Comparison of ENCODE assay signal across 19 mouse cellular contexts in the genomic region with DNA sequence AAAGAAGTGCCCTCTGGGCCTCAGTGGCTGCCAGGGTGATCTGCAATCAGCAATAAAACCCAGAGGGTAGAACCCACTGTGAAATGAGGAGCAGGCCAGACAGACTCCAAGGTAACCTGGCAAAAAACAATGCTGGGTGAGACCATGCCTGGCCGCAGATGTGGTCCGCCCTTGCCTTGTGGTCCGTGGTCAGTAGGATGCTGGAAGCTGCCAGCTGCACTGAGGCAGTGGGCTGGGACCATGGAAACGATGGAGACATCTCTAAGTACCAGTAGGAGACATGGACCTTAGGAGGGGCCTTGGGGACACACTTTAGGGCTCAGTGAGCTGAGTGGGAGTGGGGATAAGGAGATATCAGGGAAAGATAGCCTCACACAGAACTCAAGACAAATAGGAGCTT.
A peak's percentile ranks its signal among the peaks of the same experiment; 100 is the strongest.
DNase-seq lines count a peak whose midpoint lies in the region; ATAC-seq and TF ChIP-seq lines count a peak whose summit lies in the region.
"Had no signal": no experiment of that assay in that cellular context is flagged by ENCODE, and none has a peak within 500 bp of the region (broad histone marks: within the 10 kb centered on the region; RNA-seq: fewer than 3 reads in every experiment).

No protein-coding gene starts in this region.

- no peak overlapping the region for H3K4me3 ChIP-seq in heart, adult 2 months
- no peak overlapping the region for H3K4me3 ChIP-seq in kidney, embryonic 16.5 days (ENCODE audit: low read length)
- H3K4me3 ChIP-seq in kidney, adult 2 months (ENCODE audit: insufficient read depth, low read depth, low read length) = no peak overlapping the region
- peak overlapping the region; percentile 52 for H3K4me3 ChIP-seq in liver, embryonic 16.5 days (ENCODE audit: low read depth, low read length)
- H3K4me3 ChIP-seq in left cerebral cortex, adult 2 months = no peak overlapping the region
- H3K4me3 ChIP-seq: embryonic facial prominence, embryonic 13.5 days; hindbrain, embryonic 13.5 days; midbrain, embryonic 13.5 days; neural tube, embryonic 12.5 days had no signal

- no peak overlapping the region for H3K9ac ChIP-seq in heart, adult 2 months (ENCODE audit: low read depth, low read length)
- no peak overlapping the region for H3K9ac ChIP-seq in kidney, embryonic 16.5 days (replicated peaks; ENCODE audit: low read length)
- peak overlapping the region; percentile 61 for H3K9ac ChIP-seq in liver, embryonic 16.5 days (ENCODE audit: low read depth, low read length)
- H3K9ac ChIP-seq: embryonic facial prominence, embryonic 13.5 days; hindbrain, embryonic 13.5 days; midbrain, embryonic 13.5 days; neural tube, embryonic 12.5 days had no signal

- no peaks in the 10 kb centered on the region for H3K27me3 ChIP-seq in heart, adult 2 months (ENCODE audit: control insufficient read depth, insufficient read depth, low read length)
- no peaks in the 10 kb centered on the region for H3K27me3 ChIP-seq in kidney, embryonic 16.5 days (ENCODE audit: insufficient read depth, low read length)
- H3K27me3 ChIP-seq in kidney, adult 2 months (replicated peaks; ENCODE audit: control insufficient read depth, insufficient read depth, low read length) = no peaks in the 10 kb centered on the region
- H3K27me3 ChIP-seq in liver, embryonic 16.5 days (ENCODE audit: control insufficient read depth, insufficient read depth, low read depth, low read length) = no peaks in the 10 kb centered on the region
- H3K27me3 ChIP-seq: embryonic facial prominence, embryonic 13.5 days; hindbrain, embryonic 13.5 days; midbrain, embryonic 13.5 days; neural tube, embryonic 12.5 days had no signal

- no peak overlapping the region for H3K27ac ChIP-seq in heart, adult 2 months
- H3K27ac ChIP-seq in kidney, embryonic 16.5 days (ENCODE audit: low read length) = 0 out of 2 replicates have a peak overlapping the region, but pooled peaks have one; percentile 13
- no peak overlapping the region for H3K27ac ChIP-seq in kidney, adult 2 months (ENCODE audit: insufficient read depth, low read depth, low read length)
- H3K27ac ChIP-seq in liver, embryonic 16.5 days (ENCODE audit: low read length) = peak overlapping the region; percentile 69
- no peak overlapping the region for H3K27ac ChIP-seq in left cerebral cortex, adult 2 months
- H3K27ac ChIP-seq: embryonic facial prominence, embryonic 13.5 days; hindbrain, embryonic 13.5 days; midbrain, embryonic 13.5 days; neural tube, embryonic 12.5 days had no signal

- H3K79me2 ChIP-seq in heart, adult 2 months (replicated peaks; ENCODE audit: control insufficient read depth, insufficient read depth, low read length) = no peaks in the 10 kb centered on the region

- TF ChIP-seq POLR2A in heart, adult 2 months (IDR thresholded peaks at IDR 0.05; ENCODE audit: insufficient read depth, low read depth, low read length) = no peak
- TF ChIP-seq POLR2A in kidney, adult 2 months (IDR thresholded peaks at IDR 0.05; ENCODE audit: low read depth, low read length) = no peak

- 85% methylated on average over 4 of the region's 4 CpGs for WGBS in heart, adult 2 months
- 54% methylated on average over 4 of the region's 4 CpGs for WGBS in kidney, embryonic 16.5 days
- 75% methylated on average over 4 of the region's 4 CpGs for WGBS in kidney, adult 2 months
- WGBS in liver, embryonic 16.5 days (ENCODE audit: insufficient replicate concordance) = 58% methylated on average over 4 of the region's 4 CpGs

- intact Hi-C loops in heart, adult 2 months (cut with DNase I) = loop anchor here (5.0 kb wide), 1 partner anchor 295 kb away; no protein-coding TSS in a partner anchor
- intact Hi-C loops in left cerebral cortex, adult 2 months (cut with DNase I) = loop anchor here (5.0 to 10.0 kb wide), 5 partner anchors 407 to 1240 kb away; no protein-coding TSS in a partner anchor

- peak; percentile 84 for DNase-seq in heart, adult 11 months
- no peak for DNase-seq in heart, adult 2 months
- DNase-seq in kidney, adult 2 months = no peak
- no peak for DNase-seq in left cerebral cortex, adult 2 months (ENCODE audit: extremely low spot score in 1 of 2, low spot score in 2 of 2)
- no peak for DNase-seq in adrenal gland, postnatal 4 days (ENCODE audit: low spot score in 2 of 2)
- DNase-seq: adrenal gland, adult 2 months; cerebellum, adult 9-11 months; gastrocnemius, postnatal 36 days; kidney, adult 9 months; lung, postnatal 10 days; right cerebral cortex, adult 18-20 months had no signal

- no peaks in the 10 kb centered on the region for H3K9me3 ChIP-seq in kidney, embryonic 16.5 days (ENCODE audit: low read length)
- no peaks in the 10 kb centered on the region for H3K9me3 ChIP-seq in liver, embryonic 16.5 days (replicated peaks; ENCODE audit: control insufficient read depth, low read length)
- H3K9me3 ChIP-seq: embryonic facial prominence, embryonic 13.5 days; hindbrain, embryonic 13.5 days; midbrain, embryonic 13.5 days; neural tube, embryonic 12.5 days had no signal

- H3K4me1 ChIP-seq in heart, adult 2 months (ENCODE audit: control insufficient read depth, insufficient read depth, low read length) = peaks cover 3% of the 10 kb centered on the region
- H3K4me1 ChIP-seq in kidney, embryonic 16.5 days (ENCODE audit: insufficient read depth, low read length) = peaks cover 27% of the 10 kb centered on the region
- peaks cover 2% of the 10 kb centered on the region; the same call in 1 of the 2 replicates for H3K4me1 ChIP-seq in kidney, adult 2 months (ENCODE audit: control insufficient read depth, insufficient read depth, low read length)
- peaks cover 45% of the 10 kb centered on the region for H3K4me1 ChIP-seq in liver, embryonic 16.5 days (ENCODE audit: control insufficient read depth, low read depth, low read length)
- H3K4me1 ChIP-seq: embryonic facial prominence, embryonic 13.5 days; neural tube, embryonic 12.5 days had no signal

- H3K36me3 ChIP-seq in heart, adult 2 months (ENCODE audit: control insufficient read depth, insufficient read depth, low read length) = no peaks in the 10 kb centered on the region
- no peaks in the 10 kb centered on the region for H3K36me3 ChIP-seq in kidney, embryonic 16.5 days (ENCODE audit: insufficient read depth, low read length)
- H3K36me3 ChIP-seq in kidney, adult 2 months (ENCODE audit: control insufficient read depth, insufficient read depth, low read length) = no peaks in the 10 kb centered on the region
- H3K36me3 ChIP-seq in liver, embryonic 16.5 days (ENCODE audit: control insufficient read depth, insufficient read depth) = no peaks in the 10 kb centered on the region
- H3K36me3 ChIP-seq: embryonic facial prominence, embryonic 13.5 days; hindbrain, embryonic 13.5 days; midbrain, embryonic 13.5 days; neural tube, embryonic 12.5 days had no signal

- no peak for TF ChIP-seq EP300 in heart, adult 2 months (IDR thresholded peaks at IDR 0.05; ENCODE audit: insufficient read depth, low read depth, low read length)

- no peak for TF ChIP-seq CTCF in heart, adult 2 months (IDR thresholded peaks at IDR 0.05)
- TF ChIP-seq CTCF in kidney, adult 2 months (conservative IDR thresholded peaks at IDR 0.05; ENCODE audit: insufficient read depth, insufficient read length, low read depth, low read length) = no peak
- no peak for TF ChIP-seq CTCF in left cerebral cortex, adult 2 months (IDR thresholded peaks at IDR 0.05)

- H3K4me2 ChIP-seq in kidney, embryonic 16.5 days (replicated peaks; ENCODE audit: low read depth, low read length) = no peak overlapping the region
- peak overlapping the region; percentile 58 for H3K4me2 ChIP-seq in liver, embryonic 16.5 days (ENCODE audit: low read depth, low read length)
- H3K4me2 ChIP-seq: embryonic facial prominence, embryonic 13.5 days; hindbrain, embryonic 13.5 days; midbrain, embryonic 13.5 days; neural tube, embryonic 12.5 days had no signal

- no peak for ATAC-seq in kidney, embryonic 16.5 days (ENCODE audit: low FRiP score, low TSS enrichment)
- ATAC-seq in common myeloid progenitor, adult 5-6 weeks (replicated peaks; ENCODE audit: low read depth, poor library complexity, severe bottlenecking) = peak; percentile 17
- no peak for ATAC-seq in liver, embryonic 16.5 days (ENCODE audit: low read depth)
- ATAC-seq: forebrain, embryonic 16.5 days; midbrain, embryonic 13.5 days had no signal

Comparison
In these comparisons a context has a peak if more than half of its experiments do, and no peak if none do; other contexts are left out.
1. H3K27ac ChIP-seq: peak in kidney, embryonic 16.5 days (single experiment) and liver, embryonic 16.5 days (single experiment); none in heart, adult 2 months (single experiment), kidney, adult 2 months (single experiment) and left cerebral cortex, adult 2 months (single experiment).